Mouse (Mus musculus): Measurements from ENCODE around the gene Dnhd1. TPM values are rescaled to one million over a fixed set of nuclear protein-coding genes. Genes with fewer than 3 reads are reported as not detected.

Dnhd1 gene
- polyA plus RNA-seq, 1 experiment from 2014 or later: 0.27 TPM

DNA sequence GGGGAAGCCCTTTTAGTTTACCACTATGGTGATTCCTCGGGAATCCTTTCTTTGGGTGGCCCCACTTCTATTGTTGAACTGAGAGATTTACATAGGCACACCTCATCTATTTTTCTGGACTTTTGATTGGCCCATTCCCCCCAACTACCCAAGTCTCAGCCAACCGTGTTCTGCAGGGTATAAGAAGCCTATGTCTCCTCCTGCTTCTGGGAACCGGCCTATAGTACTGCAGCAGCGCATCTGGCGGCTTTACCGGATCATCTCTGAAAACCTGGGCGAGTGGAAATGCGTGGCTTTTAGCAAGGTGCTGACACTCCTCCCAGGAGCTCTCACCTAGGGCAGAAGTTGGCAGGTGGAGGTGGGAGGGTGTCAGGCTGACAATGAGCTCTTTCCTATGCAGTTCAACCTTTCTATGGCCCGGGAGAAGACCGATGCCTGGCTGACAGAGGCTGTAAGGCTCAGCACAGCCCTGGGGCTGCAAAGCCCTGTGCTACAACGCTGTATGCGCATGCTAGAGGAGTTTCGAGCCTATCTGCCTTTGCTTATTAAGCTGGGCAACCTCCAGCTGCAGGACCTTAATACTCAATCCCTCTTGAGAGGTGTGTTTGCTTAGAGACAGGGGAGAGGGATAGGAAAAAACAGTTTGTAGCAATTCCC lies 35.0 kb downstream of the Dnhd1 start:
- Histone ChIP-seq H3K4me3 (peak overlapping the region; percentile 38), H3K27ac (replicated peaks) (no peak overlapping the region), H3K9me3 (no peaks in the 10 kb centered on the region), H3K4me1 (peaks cover 4% of the 10 kb centered on the region; the same call in 1 of the 2 replicates), H3K36me3 (replicated peaks) (no peaks in the 10 kb centered on the region), H3K27me3 (replicated peaks; ENCODE audit: low read depth, poor library complexity, severe bottlenecking) (0 out of 2 replicates have a peak, but pooled peaks cover 8% of the 10 kb centered on the region)
- 12% methylated on average over 13 of the region's 13 CpGs for WGBS
- peak; percentile 13 for DNase-seq (ENCODE audit: low spot score)

DNA sequence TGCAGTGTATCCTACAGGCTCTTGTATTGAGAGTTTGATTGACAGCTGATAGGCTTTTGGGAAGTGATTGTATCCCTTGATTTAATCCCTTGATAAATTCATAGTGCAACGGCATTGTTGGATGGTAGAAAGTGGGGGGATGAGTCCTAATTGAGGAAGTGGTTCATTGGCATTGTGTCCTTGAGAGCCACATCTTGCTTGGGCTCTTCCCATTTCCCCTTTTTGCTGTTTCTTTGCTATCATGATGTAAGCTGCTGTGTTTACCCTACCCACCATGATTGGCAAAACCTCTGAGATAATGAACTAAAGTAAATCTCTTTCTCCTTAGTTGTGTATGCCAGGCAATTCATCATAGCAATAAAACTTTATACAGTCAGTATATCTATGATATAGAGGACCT lies 40.2 kb downstream of the Dnhd1 start:
- H3K9me3 ChIP-seq: no peaks in the 10 kb centered on the region
- 77% methylated on average over 1 of the region's 1 CpGs for WGBS
- H3K36me3 ChIP-seq (replicated peaks): no peaks in the 10 kb centered on the region
- H3K27ac ChIP-seq (replicated peaks): no peak overlapping the region
- no peak for DNase-seq (ENCODE audit: low spot score)
- no peak overlapping the region for H3K4me3 ChIP-seq
- peaks cover under 1% of the 10 kb centered on the region; the same call in 1 of the 2 replicates for H3K4me1 ChIP-seq
- H3K27me3 ChIP-seq (replicated peaks; ENCODE audit: low read depth, poor library complexity, severe bottlenecking): 0 out of 2 replicates have a peak, but pooled peaks cover 8% of the 10 kb centered on the region

- Histone ChIP-seq H3K4me3 (no peak overlapping the region), H3K9me3 (no peaks in the 10 kb centered on the region), H3K4me1 (no peaks in the 10 kb centered on the region), H3K27ac (replicated peaks) (no peak overlapping the region), H3K27me3 (replicated peaks; ENCODE audit: low read depth, poor library complexity, severe bottlenecking) (no peaks in the 10 kb centered on the region), H3K36me3 (replicated peaks) (no peaks in the 10 kb centered on the region)
- peak; percentile 5 for DNase-seq (ENCODE audit: low spot score)
- 84% methylated on average over 16 of the region's 16 CpGs for WGBS
Observed at GRCm38 (mm10) chr7:105703184-105703583, 52.6 kb downstream of the Dnhd1 start.

DNA sequence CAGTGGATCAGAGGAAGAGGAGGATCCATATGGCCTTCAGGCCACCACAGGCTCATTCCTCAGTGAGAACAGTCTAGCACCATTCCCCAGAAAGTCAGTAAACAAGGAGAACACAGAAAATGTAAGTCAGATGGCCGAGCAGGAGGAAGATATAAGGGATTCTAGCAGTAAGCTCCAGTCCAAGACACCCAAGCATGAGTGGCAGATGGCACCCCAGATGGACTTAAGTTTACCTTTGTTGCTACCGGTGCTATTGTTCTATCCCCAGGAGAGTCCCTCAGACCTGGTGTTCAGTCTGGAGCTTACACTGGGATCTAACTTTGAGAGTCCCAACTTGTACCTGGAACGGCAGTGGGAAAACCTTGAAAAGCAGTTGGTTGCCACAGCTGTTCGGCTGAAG lies 53.2 kb downstream of the Dnhd1 start:
- no peak for DNase-seq (ENCODE audit: low spot score)
- Histone ChIP-seq H3K27ac (replicated peaks) (no peak overlapping the region), H3K4me3 (no peak overlapping the region), H3K4me1 (no peaks in the 10 kb centered on the region), H3K9me3 (no peaks in the 10 kb centered on the region), H3K27me3 (replicated peaks; ENCODE audit: low read depth, poor library complexity, severe bottlenecking) (no peaks in the 10 kb centered on the region), H3K36me3 (replicated peaks) (no peaks in the 10 kb centered on the region)
- 88% methylated on average over 4 of the region's 4 CpGs for WGBS

GRCm38 (mm10) chr7:105708733-105709132 lies 58.1 kb downstream of the Dnhd1 start:
- H3K27me3 ChIP-seq (replicated peaks; ENCODE audit: low read depth, poor library complexity, severe bottlenecking): no peaks in the 10 kb centered on the region
- no peaks in the 10 kb centered on the region for H3K4me1 ChIP-seq
- no peak overlapping the region for H3K4me3 ChIP-seq
- H3K9me3 ChIP-seq: no peaks in the 10 kb centered on the region
- no peaks in the 10 kb centered on the region for H3K36me3 ChIP-seq (replicated peaks)
- no peak overlapping the region for H3K27ac ChIP-seq (replicated peaks)
- DNase-seq (ENCODE audit: low spot score): no peak
- WGBS: 94% methylated on average over 5 of the region's 5 CpGs

DNA sequence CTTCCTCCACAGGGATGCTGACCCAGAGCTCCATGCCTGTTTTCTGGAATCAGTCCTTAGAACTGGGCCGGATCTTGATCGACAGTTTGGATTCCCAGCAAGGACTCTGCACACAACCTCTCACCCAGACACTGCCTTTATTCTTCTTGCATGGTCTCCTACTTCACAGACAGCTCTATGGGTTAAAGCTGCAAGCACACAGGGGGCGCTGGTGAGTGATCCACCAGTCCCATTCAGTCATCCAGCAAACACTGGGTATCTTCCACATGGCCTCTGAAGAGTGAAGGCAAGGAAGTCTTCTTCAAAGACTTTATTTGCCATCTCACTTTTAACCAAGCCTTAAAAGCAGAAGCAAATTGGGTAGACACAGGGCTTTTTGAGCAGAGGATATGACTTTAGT lies 64.7 kb downstream of the Dnhd1 start:
- Histone ChIP-seq H3K4me3 (no peak overlapping the region), H3K27ac (replicated peaks) (no peak overlapping the region), H3K36me3 (replicated peaks) (no peaks in the 10 kb centered on the region), H3K27me3 (replicated peaks; ENCODE audit: low read depth, poor library complexity, severe bottlenecking) (no peaks in the 10 kb centered on the region), H3K4me1 (no peaks in the 10 kb centered on the region), H3K9me3 (no peaks in the 10 kb centered on the region)
- 61% methylated on average over 3 of the region's 3 CpGs for WGBS
- DNase-seq (ENCODE audit: low spot score): no peak

- no peaks in the 10 kb centered on the region for H3K27me3 ChIP-seq (replicated peaks; ENCODE audit: low read depth, poor library complexity, severe bottlenecking)
- H3K9me3 ChIP-seq: no peaks in the 10 kb centered on the region
- no peaks in the 10 kb centered on the region for H3K36me3 ChIP-seq (replicated peaks)
- no peak for DNase-seq (ENCODE audit: low spot score)
- no peak overlapping the region for H3K27ac ChIP-seq (replicated peaks)
- H3K4me1 ChIP-seq: no peaks in the 10 kb centered on the region
- no peak overlapping the region for H3K4me3 ChIP-seq
- WGBS: 87% methylated on average over 2 of the region's 2 CpGs
Observed at GRCm38 (mm10) chr7:105721916-105722315, 71.3 kb downstream of the Dnhd1 start.

- DNase-seq (ENCODE audit: low spot score): peak; percentile 28
- no peak overlapping the region for H3K27ac ChIP-seq (replicated peaks)
- no peak overlapping the region for H3K4me3 ChIP-seq
- 82% methylated on average over 4 of the region's 4 CpGs for WGBS
- no peaks in the 10 kb centered on the region for H3K27me3 ChIP-seq (replicated peaks; ENCODE audit: low read depth, poor library complexity, severe bottlenecking)
- peaks cover 34% of the 10 kb centered on the region for H3K36me3 ChIP-seq (replicated peaks)
- H3K4me1 ChIP-seq: no peaks in the 10 kb centered on the region
- no peaks in the 10 kb centered on the region for H3K9me3 ChIP-seq
Observed at GRCm38 (mm10) chr7:105726144-105726979, 75.7 kb downstream of the Dnhd1 start.

- WGBS: 90% methylated on average over 4 of the region's 4 CpGs
- Histone ChIP-seq H3K27me3 (replicated peaks; ENCODE audit: low read depth, poor library complexity, severe bottlenecking) (no peaks in the 10 kb centered on the region), H3K4me1 (no peaks in the 10 kb centered on the region), H3K9me3 (no peaks in the 10 kb centered on the region), H3K4me3 (no peak overlapping the region), H3K27ac (replicated peaks) (no peak overlapping the region), H3K36me3 (replicated peaks) (peaks cover 40% of the 10 kb centered on the region)
- DNase-seq (ENCODE audit: low spot score): no peak
Observed at GRCm38 (mm10) chr7:105726980-105727325, 76.3 kb downstream of the Dnhd1 start.

- no peak for DNase-seq (ENCODE audit: low spot score)
- WGBS: 87% methylated on average over 6 of the region's 6 CpGs
- no peaks in the 10 kb centered on the region for H3K9me3 ChIP-seq
- H3K27ac ChIP-seq (replicated peaks): no peak overlapping the region
- peaks cover 59% of the 10 kb centered on the region for H3K36me3 ChIP-seq (replicated peaks)
- H3K4me1 ChIP-seq: no peaks in the 10 kb centered on the region
- no peaks in the 10 kb centered on the region for H3K27me3 ChIP-seq (replicated peaks; ENCODE audit: low read depth, poor library complexity, severe bottlenecking)
- H3K4me3 ChIP-seq: no peak overlapping the region
Observed at GRCm38 (mm10) chr7:105728701-105729428, 78.2 kb downstream of the Dnhd1 start.

GRCm38 (mm10) chr7:105733836-105734235 lies 83.2 kb downstream of the Dnhd1 start:
- no peak for DNase-seq (ENCODE audit: low spot score)
- Histone ChIP-seq H3K36me3 (replicated peaks) (peaks cover 62% of the 10 kb centered on the region), H3K27me3 (replicated peaks; ENCODE audit: low read depth, poor library complexity, severe bottlenecking) (no peaks in the 10 kb centered on the region), H3K4me3 (no peak overlapping the region), H3K27ac (replicated peaks) (no peak overlapping the region), H3K9me3 (no peaks in the 10 kb centered on the region), H3K4me1 (peaks cover 31% of the 10 kb centered on the region)
- WGBS: 94% methylated on average over 11 of the region's 11 CpGs

GRCm38 (mm10) chr7:105734826-105735225 lies 84.2 kb downstream of the Dnhd1 start:
- H3K9me3 ChIP-seq: no peaks in the 10 kb centered on the region
- H3K27ac ChIP-seq (replicated peaks): no peak overlapping the region
- peaks cover 40% of the 10 kb centered on the region for H3K4me1 ChIP-seq
- 87% methylated on average over 8 of the region's 8 CpGs for WGBS
- H3K4me3 ChIP-seq: peak overlapping the region; percentile 78
- no peak for DNase-seq (ENCODE audit: low spot score)
- H3K27me3 ChIP-seq (replicated peaks; ENCODE audit: low read depth, poor library complexity, severe bottlenecking): no peaks in the 10 kb centered on the region
- H3K36me3 ChIP-seq (replicated peaks): peaks cover 55% of the 10 kb centered on the region
